Mouse (Mus musculus) urinary bladder, adult 18-20 months (tissue): ENCODE results near the gene Cdh1.

Source experiments
- DNase-seq, 2 experiments: peaks; one replicate each; pipeline ENCODE4 v3.0.0; 2022; ENCODE audit warnings: low spot score in 2 of 2, mixed read lengths in 2 of 2

Cdh1 gene

GRCm38 (mm10) chr8:106623016-106623415, 19.9 kb downstream of the Cdh1 start:
- peak in 1 of 2 experiments; percentile 27 for DNase-seq

DNA sequence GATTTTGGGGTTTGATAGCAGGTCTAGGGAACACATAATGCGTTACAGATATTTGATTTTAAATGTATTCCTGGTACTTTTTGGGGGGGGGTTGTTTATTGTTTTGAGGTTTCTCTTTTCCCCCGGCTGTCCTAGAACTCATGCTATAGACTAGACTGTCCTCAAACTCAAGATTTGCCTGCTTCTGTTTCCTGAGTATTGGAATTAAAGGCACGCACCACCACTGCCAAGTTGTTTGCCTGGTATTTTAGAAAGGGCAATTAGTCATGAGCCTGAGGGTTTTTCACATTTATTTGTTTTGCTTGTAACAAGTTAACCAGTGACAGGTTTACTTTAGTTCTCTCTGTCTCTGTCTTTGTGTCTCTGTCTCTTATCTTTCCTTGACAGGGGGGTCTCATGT, 20.3 kb downstream of the Cdh1 start:
- no peak for DNase-seq

DNA sequence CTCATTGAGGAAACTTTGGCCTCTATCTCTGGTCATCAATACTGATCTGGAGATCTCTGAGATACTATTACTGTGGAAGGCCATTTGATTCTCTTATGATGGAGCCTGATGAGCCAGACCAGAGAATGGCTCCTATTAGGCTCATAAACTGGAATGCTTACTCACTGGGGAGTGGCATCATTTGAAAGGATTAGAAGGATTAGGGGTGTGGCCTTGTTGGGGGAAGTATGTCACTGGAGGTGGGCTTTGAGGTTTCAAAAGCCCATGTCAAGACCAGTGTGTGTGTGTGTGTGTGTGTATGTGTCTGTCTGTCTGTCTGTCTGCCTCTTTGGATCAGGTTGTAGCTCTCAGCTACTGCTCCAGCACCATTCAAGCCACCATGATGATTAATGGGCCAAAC, 20.8 kb downstream of the Cdh1 start:
- DNase-seq = no peak

- no peak for DNase-seq
Measured at GRCm38 (mm10) chr8:106624743-106625142, 21.6 kb downstream of the Cdh1 start.

DNA sequence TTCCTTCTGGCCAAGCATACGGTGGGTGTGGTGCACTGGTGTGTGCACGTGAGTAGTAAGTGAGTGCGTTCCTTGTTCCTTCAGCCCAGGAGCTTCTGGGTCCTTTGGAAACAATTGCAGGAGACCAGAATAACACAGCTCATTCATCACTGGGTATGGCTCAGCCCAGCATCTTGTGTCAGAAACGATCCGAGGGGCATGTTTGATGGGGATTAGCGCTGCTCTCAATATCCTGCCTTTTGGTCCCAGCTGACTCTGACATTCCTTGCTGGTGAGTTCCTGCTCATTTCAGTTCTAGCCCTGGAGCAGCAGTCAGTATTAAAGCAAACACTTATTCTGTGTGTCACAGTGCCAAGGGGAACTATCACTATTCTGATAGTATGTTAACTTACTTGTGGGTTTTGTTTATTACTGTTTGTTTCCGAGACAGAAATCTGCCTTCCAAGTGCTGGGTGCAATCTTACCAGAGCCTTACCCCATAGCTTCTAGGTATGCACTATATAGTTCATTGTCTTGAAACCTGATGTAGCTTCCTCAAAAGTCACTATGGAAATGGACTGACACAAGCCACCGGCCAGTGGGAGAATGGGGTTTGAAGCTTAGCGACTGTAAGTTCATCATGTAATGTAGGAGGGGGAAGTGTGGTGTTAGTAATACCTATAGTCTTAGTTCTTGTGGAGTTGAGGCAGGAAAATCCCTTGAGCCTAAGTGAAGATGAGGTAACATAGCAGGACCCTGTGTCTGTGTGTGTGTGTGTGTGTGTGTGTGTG, 23.1 kb downstream of the Cdh1 start:
- DNase-seq = no peak

DNA sequence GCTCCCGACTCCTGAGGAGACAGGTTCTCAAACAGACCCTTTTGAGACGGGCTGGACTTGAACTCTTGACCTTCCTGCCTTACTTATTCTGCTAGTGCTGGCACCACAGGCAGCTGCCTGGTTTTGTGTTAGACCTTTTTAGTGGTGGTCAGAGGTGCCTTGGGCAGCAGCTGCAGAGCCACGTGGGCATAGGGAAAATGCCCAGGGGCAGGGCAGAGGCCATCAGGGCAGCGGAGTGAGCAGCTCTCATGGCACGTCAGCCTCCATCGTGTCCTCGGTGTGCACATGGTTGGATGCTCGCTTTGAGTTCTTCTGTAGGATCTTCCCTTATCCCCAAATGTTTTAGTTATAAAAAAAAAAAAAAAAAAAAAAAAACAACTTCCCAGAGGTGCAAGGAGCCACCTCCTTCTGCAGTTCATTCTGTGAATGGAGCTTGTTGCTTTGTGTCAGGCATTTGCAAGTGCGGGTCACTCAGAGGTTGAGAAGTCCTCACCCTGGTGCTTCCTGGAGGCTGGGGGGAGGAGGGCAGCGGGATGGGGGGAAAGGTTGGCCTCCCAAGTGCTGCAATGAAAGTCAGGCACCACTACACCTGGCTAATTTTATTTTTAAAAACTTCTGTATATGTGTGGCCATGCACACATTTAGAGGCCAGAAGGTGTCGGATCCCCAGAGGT, 25.3 kb downstream of the Cdh1 start:
- no peak for DNase-seq

DNA sequence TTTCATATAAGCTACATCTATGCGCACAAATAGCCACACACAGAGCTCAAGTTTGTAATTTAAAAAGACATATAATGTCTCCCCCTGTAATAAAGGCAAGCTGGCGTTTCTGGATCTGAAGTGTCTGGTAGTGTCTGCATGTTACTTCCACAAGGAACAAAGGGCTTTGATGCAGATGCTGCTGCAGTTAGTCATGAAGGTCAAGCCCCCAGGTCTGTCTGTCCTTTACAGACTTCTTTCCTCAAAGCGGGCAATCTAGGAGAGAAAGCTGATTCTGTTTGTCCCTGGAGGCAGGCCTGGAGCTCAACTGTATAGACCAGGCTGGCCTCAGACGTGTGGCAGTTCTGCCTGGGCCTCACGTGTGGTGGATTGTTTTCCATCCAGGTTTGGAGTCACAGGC, 26.3 kb downstream of the Cdh1 start:
- DNase-seq = no peak

DNA sequence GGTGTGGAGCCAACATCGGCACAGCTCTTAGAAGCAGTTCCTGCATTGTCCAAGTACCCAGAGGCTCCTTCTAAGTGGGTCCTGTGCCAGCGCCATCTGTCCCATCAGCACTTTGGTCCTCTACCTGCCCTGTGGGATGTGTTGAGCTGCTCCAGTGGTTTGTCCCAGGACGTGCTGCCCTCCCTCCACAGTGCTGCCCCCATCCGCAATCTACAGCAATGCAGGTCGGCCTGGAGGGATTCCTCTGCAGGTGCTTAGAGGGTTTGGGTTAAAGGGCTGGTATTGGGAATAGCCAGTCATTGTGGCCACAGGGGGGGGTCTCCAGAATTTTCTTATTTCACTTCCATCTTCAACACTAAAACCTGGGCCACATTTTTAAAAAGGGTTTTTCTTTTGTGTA, 28.8 kb downstream of the Cdh1 start:
- DNase-seq = no peak

GRCm38 (mm10) chr8:106632650-106633049, 29.5 kb downstream of the Cdh1 start:
- no peak for DNase-seq

- no peak for DNase-seq
Measured at GRCm38 (mm10) chr8:106633361-106634158, 30.4 kb downstream of the Cdh1 start.

- DNase-seq = no peak
Measured at GRCm38 (mm10) chr8:106635284-106635683, 32.1 kb downstream of the Cdh1 start.

- DNase-seq = no peak
Measured at GRCm38 (mm10) chr8:106637446-106637845, 34.3 kb downstream of the Cdh1 start.

DNA sequence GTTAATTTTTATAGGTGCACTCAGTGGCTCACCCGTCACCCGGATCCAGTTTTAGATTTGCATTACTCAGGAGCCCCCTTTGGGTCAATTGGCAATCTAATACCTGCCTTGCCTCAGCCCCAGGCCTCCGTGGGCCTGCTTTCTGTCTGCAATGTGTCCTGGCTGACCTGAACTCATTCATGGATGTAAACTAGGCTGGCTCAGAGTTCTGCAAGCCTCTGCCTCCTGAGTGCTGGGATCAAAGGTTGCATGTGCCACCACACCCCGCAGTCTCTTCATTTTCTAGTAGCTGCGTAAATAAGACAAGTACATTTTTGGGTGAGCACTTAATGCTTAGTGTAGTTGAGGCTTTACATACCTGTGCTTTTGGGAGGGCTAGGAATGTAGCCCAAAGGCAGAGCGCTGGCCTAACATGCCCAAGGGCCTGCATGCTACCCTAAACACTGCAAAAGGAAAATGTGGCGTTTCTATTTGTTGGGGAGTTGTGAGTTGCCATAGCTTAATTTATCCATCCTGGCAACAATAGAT, 35.7 kb downstream of the Cdh1 start:
- DNase-seq = no peak

DNA sequence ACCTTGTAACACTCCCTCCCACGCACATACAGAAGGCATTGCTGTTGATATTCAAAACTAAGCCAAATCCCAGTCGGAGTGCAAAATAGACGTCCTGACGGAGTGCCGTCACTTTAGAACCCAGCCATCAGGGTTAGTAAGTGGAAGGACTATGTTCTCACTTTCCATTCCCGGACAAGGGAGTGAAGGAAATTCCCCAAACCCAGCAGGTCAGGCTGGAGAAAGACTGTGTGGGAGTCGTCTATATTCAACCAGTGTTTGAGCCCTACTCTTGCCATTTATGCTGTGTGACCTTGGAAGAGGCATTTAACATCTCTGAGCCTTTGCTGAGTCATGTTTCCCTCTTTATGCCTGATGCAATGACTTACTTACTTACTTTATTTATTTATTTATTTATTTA, 37.1 kb downstream of the Cdh1 start:
- no peak for DNase-seq

- DNase-seq = no peak
Measured at GRCm38 (mm10) chr8:106640921-106641320, 37.8 kb downstream of the Cdh1 start.

DNA sequence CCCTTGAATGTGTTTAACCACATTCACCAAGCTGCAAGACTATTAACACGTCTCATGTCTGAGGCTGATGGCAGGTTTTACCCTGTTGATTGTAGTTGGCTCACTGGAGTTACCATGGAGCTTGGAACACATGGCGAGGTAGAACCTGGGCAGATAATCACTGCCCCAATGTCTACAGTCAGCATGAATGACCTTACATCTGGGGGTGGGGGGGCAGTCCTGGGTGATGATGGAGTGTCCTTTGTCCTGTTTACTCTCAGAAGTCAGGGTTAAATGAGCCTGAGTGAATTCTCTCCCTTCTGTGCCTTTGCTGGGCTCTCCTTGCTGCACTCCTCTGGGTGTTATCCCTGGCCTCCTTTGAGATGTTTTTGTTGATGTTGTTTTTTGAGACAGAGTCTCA, 39.0 kb downstream of the Cdh1 start:
- no peak for DNase-seq

DNA sequence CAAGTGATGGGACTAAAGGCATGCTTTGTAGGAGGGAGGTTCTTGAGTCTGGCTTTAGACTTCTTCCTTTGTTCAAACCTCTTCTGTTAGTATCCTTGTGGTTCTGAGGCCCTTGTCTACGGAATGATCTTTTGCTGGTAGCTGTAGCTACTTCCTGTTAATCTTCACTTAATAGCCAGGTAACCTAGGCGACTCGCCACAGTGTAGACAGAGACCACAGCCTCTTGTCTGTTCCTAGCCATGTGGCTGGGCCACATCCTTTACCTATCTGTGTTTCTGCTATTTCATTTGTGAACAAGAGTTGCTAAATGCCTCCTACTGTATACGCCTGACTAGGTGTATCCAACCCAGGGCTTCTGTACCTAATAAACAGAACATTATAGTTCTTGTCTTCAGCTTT, 39.9 kb downstream of the Cdh1 start:
- DNase-seq = no peak

DNA sequence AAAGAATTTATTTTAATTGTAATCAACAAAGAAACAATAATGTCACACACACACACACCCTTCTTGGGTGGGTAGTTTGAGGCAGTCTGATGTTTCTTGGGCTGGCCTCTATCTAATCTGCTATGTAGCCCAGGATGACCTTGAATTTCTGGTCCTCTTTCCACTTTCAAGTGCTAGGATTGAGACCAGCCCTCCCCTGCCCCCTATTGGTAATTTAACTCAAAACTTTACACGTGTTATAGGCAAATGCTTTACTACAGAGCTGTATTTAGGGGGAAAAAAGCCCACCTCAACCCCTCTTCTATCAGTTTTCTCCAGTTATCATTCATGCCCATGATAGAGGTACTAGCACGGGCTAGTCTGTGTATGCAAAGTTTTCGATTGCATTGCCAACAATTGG, 41.8 kb downstream of the Cdh1 start:
- DNase-seq = no peak

DNA sequence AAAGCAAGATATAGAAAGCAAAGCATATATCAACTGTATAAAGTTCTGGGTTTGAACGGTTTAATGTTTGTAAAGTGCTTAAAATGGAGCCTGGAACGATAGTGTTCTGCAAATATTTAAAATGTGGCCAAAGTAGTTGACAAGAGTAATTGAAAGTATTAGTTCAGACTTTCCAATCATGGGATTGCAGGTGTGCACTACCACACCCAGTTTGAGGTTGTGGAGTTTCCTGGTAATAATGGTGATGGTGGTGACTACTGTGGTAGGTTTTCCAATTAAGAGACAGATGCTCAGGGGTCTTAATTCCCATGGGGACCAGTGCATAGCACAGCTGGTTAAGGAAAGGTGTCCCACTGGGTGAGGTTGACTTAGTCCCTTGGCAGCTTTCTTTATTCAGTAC, 43.0 kb downstream of the Cdh1 start:
- DNase-seq = no peak

DNA sequence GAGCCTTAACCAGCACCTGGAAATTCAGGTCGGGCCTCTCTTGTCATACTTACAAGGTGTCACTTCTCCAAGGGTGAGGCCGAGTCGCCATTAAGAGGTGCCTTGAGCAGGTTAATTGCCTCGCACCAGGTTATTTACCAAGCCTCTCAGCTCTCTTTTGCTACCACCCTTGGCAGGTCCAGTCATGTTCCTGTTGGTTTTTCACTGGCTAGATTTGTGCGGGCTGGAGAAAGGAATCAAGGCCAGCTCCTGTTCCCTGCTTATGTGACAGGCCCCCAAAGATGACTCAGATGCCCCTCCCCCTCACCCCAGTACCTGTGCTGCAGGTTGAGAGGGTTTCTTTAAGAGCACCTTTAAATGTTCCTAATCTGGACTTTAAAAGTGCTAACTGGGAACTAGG, 43.6 kb downstream of the Cdh1 start:
- peak; percentile 59 to 66 for DNase-seq

DNA sequence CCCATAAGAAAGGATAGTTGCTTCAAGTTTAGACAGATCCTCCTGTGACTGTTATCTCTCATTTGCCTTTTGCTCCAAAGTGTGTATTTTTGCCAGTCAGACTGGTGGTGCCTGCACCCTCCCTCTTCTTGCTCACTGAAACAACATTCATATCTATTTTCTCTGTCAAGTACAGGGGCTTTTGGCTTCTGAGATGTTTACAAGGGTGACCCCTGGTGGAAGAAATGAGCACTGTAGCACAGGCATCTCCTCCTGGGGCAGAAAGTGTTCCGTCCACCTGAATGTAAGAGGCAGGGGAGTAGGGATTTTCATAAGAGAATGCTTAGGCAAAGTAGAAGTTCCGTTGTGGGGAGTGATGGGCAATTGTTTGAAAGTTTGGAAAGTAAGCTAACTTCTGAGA, 44.2 kb downstream of the Cdh1 start:
- DNase-seq = peak; percentile 60 to 69

GRCm38 (mm10) chr8:106648421-106648820, 45.3 kb downstream of the Cdh1 start:
- DNase-seq = no peak
